Mouse (Mus musculus) heart, embryonic 11.5 days (tissue): Measurements from ENCODE around the gene Tinf2. TPM values are rescaled to one million over a fixed set of nuclear protein-coding genes. Genes with fewer than 3 reads are reported as not detected.

Source experiments
- ATAC-seq: fragments of 200-750 bp; cut with Nextera tagmentation; replicated peaks from 2 replicates; pipeline ENCODE4 v1.8.0; 2017; ENCODE audit warnings: moderate library complexity; ENCODE audit not compliant: insufficient number of reproducible peaks, low FRiP score, low TSS enrichment
- H3K27ac ChIP-seq: fragments of 300-500 bp; sonication (generic); 2 replicates; pipeline ENCODE4 v1.5.1; 2014; ENCODE audit warnings: mild to moderate bottlenecking, low read depth, low read length
- H3K27me3 ChIP-seq: fragments of 300-500 bp; sonication (generic); 2 replicates; pipeline ENCODE4 v1.6.1; 2014; ENCODE audit warnings: mild to moderate bottlenecking, low read length, mixed read lengths; ENCODE audit not compliant: control insufficient read depth, insufficient read depth
- H3K36me3 ChIP-seq: fragments of 300-500 bp; sonication (generic); 2 replicates; pipeline ENCODE4 v1.6.1; 2014; ENCODE audit warnings: mild to moderate bottlenecking, low read length, moderate library complexity, mixed read lengths; ENCODE audit not compliant: control insufficient read depth, insufficient read depth
- H3K4me1 ChIP-seq: fragments of 300-500 bp; sonication (generic); 2 replicates; pipeline ENCODE4 v1.6.1; 2014; ENCODE audit warnings: low read length; ENCODE audit not compliant: control insufficient read depth, insufficient read depth
- H3K4me2 ChIP-seq: fragments of 300-500 bp; sonication (generic); 2 replicates; pipeline ENCODE4 v1.6.1; 2014; ENCODE audit warnings: mild to moderate bottlenecking, moderate library complexity
- H3K4me3 ChIP-seq: fragments of 300-500 bp; sonication (generic); 2 replicates; pipeline ENCODE4 v1.5.1; 2014; ENCODE audit warnings: low read depth, low read length
- H3K9ac ChIP-seq: fragments of 300-500 bp; sonication (generic); 2 replicates; pipeline ENCODE4 v1.6.1; 2014; ENCODE audit warnings: mild to moderate bottlenecking, low read depth, low read length, moderate library complexity
- H3K9me3 ChIP-seq: fragments of 300-500 bp; sonication (generic); replicated peaks from 2 replicates; pipeline ENCODE4 v1.6.1; 2016; ENCODE audit warnings: low read length; ENCODE audit not compliant: control insufficient read depth
- WGBS: fragments of 180-500 bp; shearing (Covaris S2); extraction: QIAGEN DNeasy Blood & Tissue Kit; methylation state at CpG from one replicate; pipeline ENCODE4 v1.1.7; 2014; ENCODE audit not compliant: insufficient replicate concordance; 5-methylcytosine and 5-hydroxymethylcytosine counted together
- polyA plus RNA-seq: library from polyadenylated mRNA; unstranded; fragments of >200 nt; fragmentation: Nextera tagmentation; extraction: Ambion mirVana; gene quantifications from 2 replicates; pipeline ENCODE4 v1.2.1, GENCODE M21; 2014

Tinf2 gene
- polyA plus RNA-seq, 1 experiment from 2014 or later = 39.6 TPM

- Histone ChIP-seq H3K36me3 (peaks cover 9% of the 10 kb centered on the region), H3K27me3 (no peaks in the 10 kb centered on the region), H3K4me1 (peaks cover 12% of the 10 kb centered on the region; the same call in 1 of the 2 replicates), H3K27ac (peak overlapping the region; percentile 87), H3K4me2 (peak overlapping the region; percentile 35), H3K9me3 (no peaks in the 10 kb centered on the region), H3K4me3 (no peak overlapping the region), H3K9ac (0 out of 2 replicates have a peak overlapping the region, but pooled peaks have one; percentile 24)
- ATAC-seq = no peak
- WGBS = 51% methylated on average over 3 of the region's 3 CpGs
Observed at GRCm38 (mm10) chr14:55656935-55657334, 24.7 kb downstream of the Tinf2 start.

- no peaks in the 10 kb centered on the region for H3K9me3 ChIP-seq
- H3K9ac ChIP-seq = no peak overlapping the region
- H3K4me1 ChIP-seq = no peaks in the 10 kb centered on the region
- no peak overlapping the region for H3K27ac ChIP-seq
- no peaks in the 10 kb centered on the region for H3K27me3 ChIP-seq
- peaks cover under 1% of the 10 kb centered on the region for H3K36me3 ChIP-seq
- no peak overlapping the region for H3K4me2 ChIP-seq
- WGBS = 80% methylated on average over 7 of the region's 7 CpGs
- no peak overlapping the region for H3K4me3 ChIP-seq
- no peak for ATAC-seq
Observed at GRCm38 (mm10) chr14:55651528-55651927, 30.1 kb downstream of the Tinf2 start.

GRCm38 (mm10) chr14:55649884-55650283 lies 31.7 kb downstream of the Tinf2 start, which contains the start of gene Tssk4:
Gene Tssk4, plus strand, starts transcription at chr14:55650184.
- H3K4me3 ChIP-seq = no peak within 1 kb of the TSS
- peaks cover 5% of the 10 kb centered on the region for H3K36me3 ChIP-seq
- H3K4me2 ChIP-seq = no peak within 1 kb of the TSS
- no peak within 1 kb of the TSS for H3K9ac ChIP-seq
- peaks cover 6% of the 10 kb centered on the region for H3K4me1 ChIP-seq
- H3K27ac ChIP-seq = no peak within 1 kb of the TSS
- no peaks in the 10 kb centered on the region for H3K9me3 ChIP-seq
- no peaks in the 10 kb centered on the region for H3K27me3 ChIP-seq
- 91% methylated on average over 2 of the region's 2 CpGs for WGBS
- no peak for ATAC-seq

- WGBS = 32% methylated on average over 17 of the region's 17 CpGs
- no peaks in the 10 kb centered on the region for H3K9me3 ChIP-seq
Observed at GRCm38 (mm10) chr14:55644261-55644888, 37.2 kb downstream of the Tinf2 start.

GRCm38 (mm10) chr14:55643060-55643907 lies 38.3 kb downstream of the Tinf2 start, which contains the start of gene Tm9sf1:
Gene Tm9sf1, minus strand, starts transcription at chr14:55643806.
- peak within 1 kb of the TSS; percentile 96 for H3K4me3 ChIP-seq
- H3K27me3 ChIP-seq = no peaks in the 10 kb centered on the region
- peak within 1 kb of the TSS; percentile 97 for H3K9ac ChIP-seq
- WGBS = under 1% methylated on average over 87 of the region's 89 CpGs
- H3K9me3 ChIP-seq = no peaks in the 10 kb centered on the region
- H3K4me2 ChIP-seq = peak within 1 kb of the TSS; percentile 91
- peak within 1 kb of the TSS; percentile 95 for H3K27ac ChIP-seq
- peak; percentile 82 for ATAC-seq
- peaks cover 18% of the 10 kb centered on the region for H3K4me1 ChIP-seq
- H3K36me3 ChIP-seq = peaks cover 14% of the 10 kb centered on the region

More at GRCm38 (mm10) chr14:55644261-55644888, 37.2 kb downstream of the Tinf2 start:
- peak overlapping the region; percentile 91 for H3K4me2 ChIP-seq
- peak overlapping the region; percentile 95; the same call in 1 of the 2 replicates for H3K27ac ChIP-seq
- peak overlapping the region; percentile 96 for H3K4me3 ChIP-seq
- peak overlapping the region; percentile 97 for H3K9ac ChIP-seq
- no peak for ATAC-seq
- H3K27me3 ChIP-seq = no peaks in the 10 kb centered on the region
- peaks cover 18% of the 10 kb centered on the region for H3K4me1 ChIP-seq
- H3K36me3 ChIP-seq = peaks cover 12% of the 10 kb centered on the region

- Histone ChIP-seq H3K27ac (peak overlapping the region; percentile 95), H3K4me2 (peak overlapping the region; percentile 91), H3K9me3 (no peaks in the 10 kb centered on the region), H3K4me3 (peak overlapping the region; percentile 96), H3K4me1 (peaks cover 18% of the 10 kb centered on the region), H3K27me3 (no peaks in the 10 kb centered on the region), H3K36me3 (peaks cover 19% of the 10 kb centered on the region), H3K9ac (peak overlapping the region; percentile 97)
- WGBS = 20% methylated on average over 8 of the region's 8 CpGs
- ATAC-seq = 0 out of 2 replicates have a peak, but pooled peaks have one; percentile 14
Observed at GRCm38 (mm10) chr14:55642679-55643059, 39.0 kb downstream of the Tinf2 start.

GRCm38 (mm10) chr14:55641291-55641690 lies 40.3 kb downstream of the Tinf2 start:
- H3K4me3 ChIP-seq = no peak overlapping the region
- H3K36me3 ChIP-seq = peaks cover 23% of the 10 kb centered on the region
- 95% methylated on average over 13 of the region's 13 CpGs for WGBS
- H3K27ac ChIP-seq = no peak overlapping the region
- H3K4me1 ChIP-seq = peaks cover 18% of the 10 kb centered on the region
- H3K27me3 ChIP-seq = no peaks in the 10 kb centered on the region
- H3K9ac ChIP-seq = no peak overlapping the region
- no peaks in the 10 kb centered on the region for H3K9me3 ChIP-seq
- ATAC-seq = no peak
- H3K4me2 ChIP-seq = no peak overlapping the region

GRCm38 (mm10) chr14:55640816-55641215 lies 40.8 kb downstream of the Tinf2 start:
- no peaks in the 10 kb centered on the region for H3K27me3 ChIP-seq
- no peak overlapping the region for H3K9ac ChIP-seq
- no peaks in the 10 kb centered on the region for H3K9me3 ChIP-seq
- H3K27ac ChIP-seq = no peak overlapping the region
- H3K36me3 ChIP-seq = peaks cover 23% of the 10 kb centered on the region
- H3K4me2 ChIP-seq = no peak overlapping the region
- peaks cover 18% of the 10 kb centered on the region for H3K4me1 ChIP-seq
- H3K4me3 ChIP-seq = no peak overlapping the region
- 96% methylated on average over 14 of the region's 14 CpGs for WGBS
- no peak for ATAC-seq
